Mouse (Mus musculus) ES-Bruce4 (cell line): Measurements from ENCODE around the gene Lrp1. TPM values are rescaled to one million over a fixed set of nuclear protein-coding genes. Genes with fewer than 3 reads are reported as not detected.

Experiments used
- H3K27ac ChIP-seq: 2 replicates; pipeline ENCODE4 v1.5.1; 2012; ENCODE audit warnings: low read length, inconsistent platforms; ENCODE audit not compliant: insufficient read depth
- H3K27me3 ChIP-seq: 2 replicates; pipeline ENCODE4 v1.6.1; 2012; ENCODE audit warnings: mild to moderate bottlenecking, low read length, inconsistent platforms; ENCODE audit not compliant: control insufficient read depth, poor library complexity, insufficient read depth, severe bottlenecking
- H3K36me3 ChIP-seq: 2 replicates; pipeline ENCODE4 v1.6.1; 2012; ENCODE audit warnings: inconsistent platforms, mild to moderate bottlenecking, low read length, moderate library complexity; ENCODE audit not compliant: control insufficient read depth, poor library complexity, insufficient read depth, severe bottlenecking
- H3K4me1 ChIP-seq: one replicate; pipeline ENCODE4 v1.8.1; 2011; ENCODE audit warnings: low read length; ENCODE audit not compliant: control insufficient read depth, insufficient read depth
- H3K4me3 ChIP-seq: 2 replicates; pipeline ENCODE4 v1.5.1; 2011; ENCODE audit warnings: low read depth, mild to moderate bottlenecking, low read length
- H3K9ac ChIP-seq: 2 replicates; pipeline ENCODE4 v1.6.1; 2012; ENCODE audit warnings: low read depth, mild to moderate bottlenecking, inconsistent platforms; ENCODE audit not compliant: poor library complexity, severe bottlenecking
- H3K9me3 ChIP-seq: replicated peaks from 2 replicates; pipeline ENCODE4 v1.6.1; 2012; ENCODE audit warnings: mild to moderate bottlenecking, low read length, inconsistent platforms; ENCODE audit not compliant: control insufficient read depth, poor library complexity, insufficient read depth, severe bottlenecking
- CTCF ChIP-seq: IDR thresholded peaks from one replicate; pipeline ENCODE4 v1.8.1; 2011; ENCODE audit warnings: low read depth, low read length
- EP300 ChIP-seq: IDR thresholded peaks from 2 replicates; pipeline ENCODE4 v1.6.1; 2011; ENCODE audit warnings: low read depth, low read length; ENCODE audit not compliant: insufficient read depth
- POLR2A ChIP-seq: IDR thresholded peaks from one replicate; pipeline ENCODE4 v1.8.1; 2011; ENCODE audit warnings: low read length; ENCODE audit not compliant: insufficient read depth
- polyA plus RNA-seq: library from polyadenylated mRNA; stranded (reverse); fragments of >200 nt; gene quantifications from 2 replicates; pipeline ENCODE4 v1.2.4, GENCODE M21; 2011; ENCODE audit warnings: low read depth; ENCODE audit not compliant: missing spikeins, insufficient read depth, insufficient read length

Gene Lrp1
- polyA plus RNA-seq, 1 experiment, result 41.3 TPM

DNA sequence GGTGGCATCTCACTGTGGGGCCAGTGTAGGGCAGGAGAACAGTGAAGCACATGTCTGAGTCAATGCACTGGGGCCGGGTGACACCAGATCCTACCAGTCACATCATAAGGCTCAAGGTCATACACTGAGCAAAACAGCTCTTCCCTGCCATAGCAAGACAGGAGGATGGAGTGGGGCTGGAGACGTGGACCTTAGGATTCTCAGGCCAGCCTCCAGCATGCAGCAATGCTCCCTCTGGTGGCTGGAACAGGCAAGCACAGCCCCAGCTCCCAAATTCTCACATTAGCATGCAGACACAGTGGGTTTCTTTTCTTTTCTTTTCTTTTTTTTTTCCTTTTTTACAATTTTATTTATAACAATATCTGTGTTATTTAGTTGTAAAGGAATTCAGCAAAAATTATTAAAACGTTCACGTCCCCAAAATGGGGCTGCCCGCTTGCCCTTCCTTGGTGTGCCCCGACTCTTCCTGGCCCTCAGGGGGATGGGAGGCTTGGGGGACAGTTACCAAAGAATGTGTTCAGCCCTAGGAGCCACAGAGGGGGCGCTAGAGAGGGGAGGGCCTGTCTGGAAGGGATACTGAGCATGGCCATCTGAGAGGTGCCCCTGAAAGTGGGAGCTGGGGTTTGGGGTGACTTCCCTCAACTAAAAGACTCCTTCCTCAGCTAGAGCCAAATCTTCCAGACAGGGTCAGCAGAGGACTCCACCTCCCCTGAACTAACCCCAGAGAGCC is 82.9 kb downstream of the Lrp1 start:
- no peaks in the 10 kb centered on the region for H3K36me3 ChIP-seq

DNA sequence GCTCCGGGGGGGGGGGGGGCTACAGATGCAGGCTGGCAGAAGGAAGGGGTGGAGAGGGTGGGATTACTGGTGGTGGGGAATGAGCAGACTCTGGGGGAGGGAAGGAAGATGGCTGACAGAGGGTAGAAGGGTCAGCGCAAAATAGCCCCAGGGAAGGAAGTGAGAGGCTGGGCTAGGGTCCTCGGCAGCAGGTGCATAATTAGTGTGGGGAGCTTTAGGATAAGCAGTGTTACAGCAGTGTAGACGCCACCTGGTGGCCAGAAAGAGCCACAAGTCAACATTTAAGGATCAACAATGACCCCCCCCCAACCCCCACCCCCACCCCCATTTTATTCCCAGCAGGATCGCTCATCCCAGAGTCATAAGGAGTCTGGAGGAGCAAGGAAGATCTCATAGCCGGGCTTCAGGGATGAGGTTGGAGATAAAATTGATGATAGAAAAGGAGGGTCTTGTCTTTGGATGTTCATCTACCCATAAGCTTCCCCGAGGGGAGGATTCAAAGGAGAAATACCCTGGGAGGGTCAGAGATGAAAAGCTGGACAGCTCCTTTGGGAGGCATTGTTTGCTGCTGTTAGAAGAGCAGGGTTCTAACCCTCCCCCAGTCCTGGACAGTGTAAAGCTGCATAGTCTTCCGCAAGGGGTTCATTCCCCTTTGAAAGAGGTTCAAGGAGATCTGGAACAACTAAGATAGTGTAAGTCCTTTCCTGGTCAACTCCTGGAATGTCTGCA is 84.2 kb downstream of the Lrp1 start:
- H3K9ac ChIP-seq, result no peak overlapping the region
- peaks cover 7% of the 10 kb centered on the region for H3K4me1 ChIP-seq
- 0 out of 2 replicates have a peak, but pooled peaks have one; percentile 6 for TF ChIP-seq EP300
- TF ChIP-seq POLR2A, result no peak
- peak; percentile 53 for TF ChIP-seq CTCF
- no peak overlapping the region for H3K4me3 ChIP-seq
- H3K36me3 ChIP-seq, result no peaks in the 10 kb centered on the region
- peaks cover 4% of the 10 kb centered on the region; the same call in 1 of the 2 replicates for H3K27me3 ChIP-seq
- no peak overlapping the region for H3K27ac ChIP-seq
- no peaks in the 10 kb centered on the region for H3K9me3 ChIP-seq

More for the DNA sequence above, 82.9 kb downstream of the Lrp1 start:
- H3K4me3 ChIP-seq, result no peak overlapping the region
- TF ChIP-seq POLR2A, result no peak
- peak; percentile 98 for TF ChIP-seq CTCF
- H3K9ac ChIP-seq, result no peak overlapping the region
- no peaks in the 10 kb centered on the region for H3K27me3 ChIP-seq
- H3K4me1 ChIP-seq, result peaks cover 7% of the 10 kb centered on the region
- H3K9me3 ChIP-seq, result no peaks in the 10 kb centered on the region
- H3K27ac ChIP-seq, result no peak overlapping the region

DNA sequence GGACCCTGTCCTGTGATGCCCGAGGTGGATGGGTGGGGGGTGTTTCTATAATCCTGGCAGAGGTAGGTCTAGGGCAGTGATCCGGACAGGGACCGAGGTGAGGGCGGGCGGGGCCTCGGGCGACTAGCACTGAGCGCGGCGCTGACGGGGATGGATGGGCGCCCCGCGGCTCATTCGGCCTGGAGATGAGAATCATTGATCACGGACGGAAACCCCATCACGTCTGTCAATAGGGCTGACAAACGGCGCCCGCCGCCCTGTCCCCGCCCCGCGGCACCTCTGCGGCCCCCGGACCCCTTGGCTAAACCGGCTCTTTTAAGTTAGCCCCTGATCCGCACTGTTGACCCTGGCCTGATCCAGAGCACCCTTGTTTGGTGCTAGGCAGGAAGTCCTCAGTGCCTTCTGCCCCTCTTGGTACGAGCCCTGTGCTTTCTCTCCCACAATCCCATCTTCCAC is 86.0 kb downstream of the Lrp1 start:
- H3K4me1 ChIP-seq, result peaks cover 7% of the 10 kb centered on the region
- TF ChIP-seq POLR2A (no peak), CTCF (no peak), EP300 (no peak)
- H3K36me3 ChIP-seq, result no peaks in the 10 kb centered on the region
- H3K9ac ChIP-seq, result no peak overlapping the region
- H3K4me3 ChIP-seq, result peak overlapping the region; percentile 58
- H3K27me3 ChIP-seq, result peaks cover 8% of the 10 kb centered on the region; the same call in 1 of the 2 replicates
- no peaks in the 10 kb centered on the region for H3K9me3 ChIP-seq
- no peak overlapping the region for H3K27ac ChIP-seq

DNA sequence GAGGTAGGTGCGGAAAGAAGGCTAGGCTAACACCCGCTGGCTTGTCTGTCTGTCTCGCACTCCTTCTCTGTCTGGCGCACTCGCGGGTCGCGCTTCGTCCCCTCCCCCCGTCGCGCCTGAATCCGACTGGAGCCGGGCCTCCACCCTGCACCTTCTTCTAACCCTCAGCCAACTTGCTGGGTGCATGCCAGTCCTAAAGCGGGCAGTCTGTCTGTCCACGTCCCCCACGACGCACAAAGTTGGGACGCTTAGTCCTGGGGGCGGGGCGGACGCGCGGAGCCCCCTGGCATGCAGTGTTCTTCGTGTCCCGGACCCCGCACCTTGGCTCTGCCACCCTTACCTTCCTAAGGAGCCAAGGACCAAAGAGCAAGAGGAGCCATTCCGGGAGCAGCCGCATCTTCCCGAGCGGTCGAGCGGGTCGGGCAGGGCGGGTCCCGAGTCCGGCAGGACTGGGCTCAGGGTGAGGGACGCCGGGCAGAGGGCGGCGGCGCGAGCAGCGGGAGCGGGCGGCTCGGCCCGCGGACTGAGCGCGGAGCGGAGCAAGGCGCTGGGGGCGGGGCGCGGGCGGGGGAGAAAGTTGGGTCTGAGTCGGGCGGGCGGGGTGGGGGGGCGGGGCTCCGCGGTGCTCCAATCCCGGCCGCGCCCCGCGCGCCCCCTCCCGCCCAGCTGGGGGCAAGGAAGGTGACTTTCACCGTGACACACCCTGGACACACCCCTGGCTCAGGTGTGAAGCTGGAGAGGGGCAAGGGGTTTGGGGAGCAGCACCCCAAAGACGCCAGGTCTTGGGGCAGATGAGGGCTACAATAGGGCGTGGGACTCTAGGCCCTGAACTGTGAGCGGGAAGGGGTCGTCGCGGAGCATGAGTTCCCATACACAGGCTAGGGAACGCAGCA is 86.7 kb downstream of the Lrp1 start, which contains the start of gene Nxph4:
TSS of gene Nxph4 (minus strand) at position 524 of the 893 bp plus-strand sequence.
- peak within 1 kb of the TSS; percentile 26 for H3K9ac ChIP-seq

DNA sequence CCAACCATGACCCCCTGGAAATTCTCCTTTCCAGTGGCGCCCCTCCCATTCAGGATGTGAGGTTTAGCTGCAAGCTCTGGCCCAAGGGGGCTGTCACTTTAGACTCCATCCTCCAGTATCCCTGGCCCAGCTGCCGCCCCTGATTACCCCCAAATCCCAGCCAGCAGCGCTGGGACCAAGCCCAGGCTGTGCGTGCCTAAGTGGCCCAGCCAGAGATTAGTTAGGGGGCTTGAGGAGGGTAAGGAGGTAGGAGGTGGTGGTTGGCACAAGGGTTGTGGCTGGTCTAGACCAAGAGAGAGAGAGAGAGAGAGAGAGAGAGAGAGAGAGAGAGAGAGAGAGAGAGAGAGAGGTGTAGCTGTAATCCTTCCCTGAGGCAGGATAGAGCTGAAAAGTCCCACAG is 89.4 kb downstream of the Lrp1 start:
- H3K9ac ChIP-seq, result no peak overlapping the region
- H3K27me3 ChIP-seq, result peaks cover 8% of the 10 kb centered on the region; the same call in 1 of the 2 replicates
- no peak for TF ChIP-seq POLR2A
- TF ChIP-seq CTCF, result no peak
- TF ChIP-seq EP300, result no peak
- H3K36me3 ChIP-seq, result no peaks in the 10 kb centered on the region
- H3K4me3 ChIP-seq, result no peak overlapping the region
- H3K27ac ChIP-seq, result no peak overlapping the region
- peaks cover 5% of the 10 kb centered on the region for H3K4me1 ChIP-seq
- H3K9me3 ChIP-seq, result no peaks in the 10 kb centered on the region

More for the DNA sequence above, 86.7 kb downstream of the Lrp1 start, which contains the start of gene Nxph4:
- Histone ChIP-seq H3K27ac (no peak within 1 kb of the TSS), H3K9me3 (no peaks in the 10 kb centered on the region), H3K4me1 (peaks cover 7% of the 10 kb centered on the region), H3K27me3 (peaks cover 8% of the 10 kb centered on the region; the same call in 1 of the 2 replicates), H3K36me3 (no peaks in the 10 kb centered on the region), H3K4me3 (peak within 1 kb of the TSS; percentile 61)
- TF ChIP-seq POLR2A (no peak), EP300 (0 out of 2 replicates have a peak, but pooled peaks have one; percentile 41)
